Comparison of ENCODE assay signal across 17 mouse cellular contexts in genomic region chr2:157478651-157479050, GRCm38 (mm10).
DNase-seq lines count a peak whose midpoint lies in the region; ATAC-seq and TF ChIP-seq lines count a peak whose summit lies in the region.
"Had no signal": no experiment of that assay in that cellular context is flagged by ENCODE, and none has a peak within 500 bp of the region (broad histone marks: within the 10 kb centered on the region; RNA-seq: fewer than 3 reads in every experiment).

No protein-coding gene starts in this region.

- TF ChIP-seq CTCF in left cerebral cortex, adult 2 months (IDR thresholded peaks at IDR 0.05): no peak
- TF ChIP-seq CTCF in brain, embryonic 14.5 days (IDR thresholded peaks at IDR 0.05; ENCODE audit: borderline replicate concordance, extremely low read depth, insufficient read depth, insufficient read length): no peak

- H3K36me3 ChIP-seq in embryonic facial prominence, embryonic 14.5 days (ENCODE audit: control insufficient read depth, insufficient read depth, low read length): no peaks in the 10 kb centered on the region
- H3K36me3 ChIP-seq in midbrain, embryonic 15.5 days (replicated peaks): no peaks in the 10 kb centered on the region
- H3K36me3 ChIP-seq: heart, embryonic 12.5 days; limb, embryonic 13.5 days had no signal

- no peak for ATAC-seq in embryonic facial prominence, embryonic 14.5 days (ENCODE audit: low read depth)
- ATAC-seq in midbrain, embryonic 15.5 days (replicated peaks): no peak
- ATAC-seq: inflammation-experienced regulatory T-cells, adult 6 months; lung, postnatal 0 days had no signal

- no peaks in the 10 kb centered on the region for H3K27me3 ChIP-seq in embryonic facial prominence, embryonic 14.5 days (replicated peaks; ENCODE audit: control insufficient read depth, insufficient read depth, low read length)
- no peaks in the 10 kb centered on the region for H3K27me3 ChIP-seq in midbrain, embryonic 15.5 days (replicated peaks)
- H3K27me3 ChIP-seq: limb, embryonic 13.5 days had no signal

- intact Hi-C loops in left cerebral cortex, adult 2 months (cut with DNase I): no loop called here

- H3K9me3 ChIP-seq in embryonic facial prominence, embryonic 14.5 days (ENCODE audit: control insufficient read depth, low read length): no peaks in the 10 kb centered on the region
- H3K9me3 ChIP-seq in midbrain, embryonic 15.5 days: no peaks in the 10 kb centered on the region
- H3K9me3 ChIP-seq: heart, embryonic 12.5 days; limb, embryonic 13.5 days had no signal

- WGBS in embryonic facial prominence, embryonic 14.5 days: 46% methylated on average over 8 of the region's 8 CpGs
- 49% methylated on average over 8 of the region's 8 CpGs for WGBS in midbrain, embryonic 15.5 days

- DNase-seq in left cerebral cortex, adult 2 months (ENCODE audit: extremely low spot score in 1 of 2, low spot score in 2 of 2): peak in 1 of 2 experiments; percentile 55
- DNase-seq in left cerebral cortex, adult 8-10 months (ENCODE audit: low spot score in 2 of 2): no peak
- DNase-seq in brain, embryonic 14.5 days (ENCODE audit: low read depth): peak; percentile 47
- no peak for DNase-seq in embryonic facial prominence, embryonic 14.5 days (ENCODE audit: low spot score)
- DNase-seq in adrenal gland, adult 18-20 months (ENCODE audit: low spot score in 2 of 2): no peak
- no peak for DNase-seq in layer of hippocampus, postnatal 36 days
- DNase-seq: cerebellum, adult 11 months; cerebellum, postnatal 25 days; gastrocnemius, adult 2 months; kidney, adult 8-10 months; spleen, adult 18-20 months had no signal

- H3K4me3 ChIP-seq in left cerebral cortex, adult 2 months: no peak overlapping the region
- no peak overlapping the region for H3K4me3 ChIP-seq in embryonic facial prominence, embryonic 14.5 days (ENCODE audit: low read depth, low read length)
- no peak overlapping the region for H3K4me3 ChIP-seq in midbrain, embryonic 15.5 days
- H3K4me3 ChIP-seq: gastrocnemius, adult 2 months; heart, embryonic 12.5 days; limb, embryonic 13.5 days had no signal

- H3K9ac ChIP-seq in embryonic facial prominence, embryonic 14.5 days (ENCODE audit: low read depth, low read length): 0 out of 2 replicates have a peak overlapping the region, but pooled peaks have one; percentile 7
- no peak overlapping the region for H3K9ac ChIP-seq in midbrain, embryonic 15.5 days
- H3K9ac ChIP-seq: heart, embryonic 12.5 days; limb, embryonic 13.5 days; liver, embryonic 14.5 days had no signal

- no peak overlapping the region for H3K4me2 ChIP-seq in embryonic facial prominence, embryonic 14.5 days (ENCODE audit: low read depth, low read length)
- no peak overlapping the region for H3K4me2 ChIP-seq in midbrain, embryonic 15.5 days
- H3K4me2 ChIP-seq: heart, embryonic 12.5 days; limb, embryonic 13.5 days had no signal

- peak overlapping the region; percentile 36; the same call in 1 of the 2 replicates for H3K27ac ChIP-seq in left cerebral cortex, adult 2 months
- no peak overlapping the region for H3K27ac ChIP-seq in embryonic facial prominence, embryonic 14.5 days (replicated peaks; ENCODE audit: low read depth, low read length)
- H3K27ac ChIP-seq in midbrain, embryonic 15.5 days: peak overlapping the region; percentile 13; the same call in 1 of the 2 replicates
- H3K27ac ChIP-seq: gastrocnemius, adult 2 months; limb, embryonic 13.5 days; liver, embryonic 14.5 days had no signal

- no peak for TF ChIP-seq POLR2A in brain, embryonic 14.5 days (IDR thresholded peaks at IDR 0.05; ENCODE audit: borderline replicate concordance, extremely low read depth, insufficient read depth, insufficient read length, poor library complexity, severe bottlenecking)

- peaks cover 32% of the 10 kb centered on the region for H3K4me1 ChIP-seq in embryonic facial prominence, embryonic 14.5 days (ENCODE audit: control insufficient read depth, insufficient read depth, low read length)
- peaks cover 79% of the 10 kb centered on the region for H3K4me1 ChIP-seq in midbrain, embryonic 15.5 days
